Mouse (Mus musculus): ENCODE data around the gene Spi1. TPM values are rescaled to one million over a fixed set of nuclear protein-coding genes. Genes with fewer than 3 reads are reported as not detected.

Gene Spi1
- total RNA-seq, 1 experiment: 0.31 TPM

- no peak overlapping the region for H3K27ac ChIP-seq (ENCODE audit: insufficient read depth, low read depth, low read length, poor library complexity, severe bottlenecking)
- in situ Hi-C loops (cut with MboI; ENCODE audit: low sequenced_read_pairs in 2 of 2, unreplicated experiment in 2 of 2): no loop called here
Observed at GRCm38 (mm10) chr2:91080784-91081513, 1.2 kb upstream of the Spi1 start.

GRCm38 (mm10) chr2:91082844-91083243, 654 bp downstream of the Spi1 start:
- no peak for DNase-seq (ENCODE audit: low read depth, low spot score)
- H3K4me1 ChIP-seq (ENCODE audit: control insufficient read depth in 2 of 2, insufficient read depth in 2 of 2, low read length in 2 of 2, poor library complexity in 1 of 2): peaks cover 0 to 2% of the 10 kb centered on the region in 2 experiments; a peak in 2 of 4 replicates
- H3K9me3 ChIP-seq (ENCODE audit: control insufficient read depth, insufficient read depth, low read depth, low read length): no peaks in the 10 kb centered on the region
- TF ChIP-seq MAFK (IDR thresholded peaks at IDR 0.05; ENCODE audit: insufficient read depth, low read depth, low read length) (no peak), CHD2 (IDR thresholded peaks at IDR 0.05; ENCODE audit: low read depth, low read length) (no peak), ZC3H11A (IDR thresholded peaks at IDR 0.05; ENCODE audit: borderline replicate concordance, low read depth, low read length) (no peak), ZNF384 (IDR thresholded peaks at IDR 0.05; ENCODE audit: low read depth, low read length) (no peak), HCFC1 (IDR thresholded peaks at IDR 0.05; ENCODE audit: borderline replicate concordance, insufficient read depth, low read length) (no peak)
- H3K9ac ChIP-seq (ENCODE audit: insufficient read depth, low read depth, low read length, poor library complexity, severe bottlenecking): no peak overlapping the region
- no peak overlapping the region for H3K4me3 ChIP-seq (ENCODE audit: insufficient read depth in 1 of 2, low read depth in 1 of 2, low read length in 2 of 2, poor library complexity in 1 of 2, severe bottlenecking in 1 of 2)
- in situ Hi-C loops (cut with MboI; ENCODE audit: low sequenced_read_pairs in 2 of 2, unreplicated experiment in 2 of 2): no loop called here
- H3K36me3 ChIP-seq (ENCODE audit: control insufficient read depth, insufficient read depth, low read length, poor library complexity, severe bottlenecking): no peaks in the 10 kb centered on the region
- no peak overlapping the region for H3K27ac ChIP-seq (ENCODE audit: insufficient read depth, low read depth, low read length, poor library complexity, severe bottlenecking)

More at GRCm38 (mm10) chr2:91080784-91081513, 1.2 kb upstream of the Spi1 start:
- H3K9me3 ChIP-seq (ENCODE audit: control insufficient read depth, insufficient read depth, low read depth, low read length): no peaks in the 10 kb centered on the region
- no peaks in the 10 kb centered on the region for H3K36me3 ChIP-seq (ENCODE audit: control insufficient read depth, insufficient read depth, low read length, poor library complexity, severe bottlenecking)
- H3K4me3 ChIP-seq (ENCODE audit: insufficient read depth in 1 of 2, low read depth in 1 of 2, low read length in 2 of 2, poor library complexity in 1 of 2, severe bottlenecking in 1 of 2): no peak overlapping the region
- DNase-seq (ENCODE audit: low read depth, low spot score): no peak
- H3K9ac ChIP-seq (ENCODE audit: insufficient read depth, low read depth, low read length, poor library complexity, severe bottlenecking): no peak overlapping the region
- no peak for TF ChIP-seq CHD2 (IDR thresholded peaks at IDR 0.05; ENCODE audit: low read depth, low read length)
- no peak for TF ChIP-seq ZNF384 (IDR thresholded peaks at IDR 0.05; ENCODE audit: low read depth, low read length)
- no peak for TF ChIP-seq HCFC1 (IDR thresholded peaks at IDR 0.05; ENCODE audit: borderline replicate concordance, insufficient read depth, low read length)
- TF ChIP-seq MAFK (IDR thresholded peaks at IDR 0.05; ENCODE audit: insufficient read depth, low read depth, low read length): no peak
- TF ChIP-seq ZC3H11A (IDR thresholded peaks at IDR 0.05; ENCODE audit: borderline replicate concordance, low read depth, low read length): no peak
- H3K4me1 ChIP-seq (ENCODE audit: control insufficient read depth in 2 of 2, insufficient read depth in 2 of 2, low read length in 2 of 2, poor library complexity in 1 of 2): peaks cover 0 to 2% of the 10 kb centered on the region in 2 experiments; a peak in 2 of 4 replicates

GRCm38 (mm10) chr2:91083366-91083940, 1.3 kb downstream of the Spi1 start:
- no peak overlapping the region for H3K4me3 ChIP-seq (ENCODE audit: insufficient read depth in 1 of 2, low read depth in 1 of 2, low read length in 2 of 2, poor library complexity in 1 of 2, severe bottlenecking in 1 of 2)
- no peak overlapping the region for H3K27ac ChIP-seq (ENCODE audit: insufficient read depth, low read depth, low read length, poor library complexity, severe bottlenecking)
- in situ Hi-C loops (cut with MboI; ENCODE audit: low sequenced_read_pairs in 2 of 2, unreplicated experiment in 2 of 2): no loop called here
- no peak for DNase-seq (ENCODE audit: low read depth, low spot score)
- no peak overlapping the region for H3K9ac ChIP-seq (ENCODE audit: insufficient read depth, low read depth, low read length, poor library complexity, severe bottlenecking)
- H3K4me1 ChIP-seq (ENCODE audit: control insufficient read depth in 2 of 2, insufficient read depth in 2 of 2, low read length in 2 of 2, poor library complexity in 1 of 2): peaks cover 0 to 2% of the 10 kb centered on the region in 2 experiments; a peak in 2 of 4 replicates
- no peaks in the 10 kb centered on the region for H3K36me3 ChIP-seq (ENCODE audit: control insufficient read depth, insufficient read depth, low read length, poor library complexity, severe bottlenecking)
- TF ChIP-seq HCFC1 (IDR thresholded peaks at IDR 0.05; ENCODE audit: borderline replicate concordance, insufficient read depth, low read length) (no peak), CHD2 (IDR thresholded peaks at IDR 0.05; ENCODE audit: low read depth, low read length) (no peak), ZC3H11A (IDR thresholded peaks at IDR 0.05; ENCODE audit: borderline replicate concordance, low read depth, low read length) (no peak), MAFK (IDR thresholded peaks at IDR 0.05; ENCODE audit: insufficient read depth, low read depth, low read length) (no peak), ZNF384 (IDR thresholded peaks at IDR 0.05; ENCODE audit: low read depth, low read length) (no peak)
- H3K9me3 ChIP-seq (ENCODE audit: control insufficient read depth, insufficient read depth, low read depth, low read length): no peaks in the 10 kb centered on the region

GRCm38 (mm10) chr2:91084179-91084820, 2.1 kb downstream of the Spi1 start:
- no peaks in the 10 kb centered on the region for H3K36me3 ChIP-seq (ENCODE audit: control insufficient read depth, insufficient read depth, low read length, poor library complexity, severe bottlenecking)
- H3K9me3 ChIP-seq (ENCODE audit: control insufficient read depth, insufficient read depth, low read depth, low read length): no peaks in the 10 kb centered on the region
- H3K4me3 ChIP-seq (ENCODE audit: insufficient read depth in 1 of 2, low read depth in 1 of 2, low read length in 2 of 2, poor library complexity in 1 of 2, severe bottlenecking in 1 of 2): no peak overlapping the region
- DNase-seq (ENCODE audit: low read depth, low spot score): no peak
- H3K27ac ChIP-seq (ENCODE audit: insufficient read depth, low read depth, low read length, poor library complexity, severe bottlenecking): no peak overlapping the region
- no peak overlapping the region for H3K9ac ChIP-seq (ENCODE audit: insufficient read depth, low read depth, low read length, poor library complexity, severe bottlenecking)
- TF ChIP-seq ZNF384 (IDR thresholded peaks at IDR 0.05; ENCODE audit: low read depth, low read length): no peak
- no peak for TF ChIP-seq HCFC1 (IDR thresholded peaks at IDR 0.05; ENCODE audit: borderline replicate concordance, insufficient read depth, low read length)
- no peak for TF ChIP-seq ZC3H11A (IDR thresholded peaks at IDR 0.05; ENCODE audit: borderline replicate concordance, low read depth, low read length)
- TF ChIP-seq MAFK (IDR thresholded peaks at IDR 0.05; ENCODE audit: insufficient read depth, low read depth, low read length): no peak
- no peak for TF ChIP-seq CHD2 (IDR thresholded peaks at IDR 0.05; ENCODE audit: low read depth, low read length)
- in situ Hi-C loops (cut with MboI; ENCODE audit: low sequenced_read_pairs in 2 of 2, unreplicated experiment in 2 of 2): no loop called here
- no peaks in the 10 kb centered on the region for H3K4me1 ChIP-seq (ENCODE audit: control insufficient read depth in 2 of 2, insufficient read depth in 2 of 2, low read length in 2 of 2, poor library complexity in 1 of 2)

All from ES-E14 (cell line).